Comparison of ENCODE assay signal across 20 mouse cellular contexts in the genomic region with DNA sequence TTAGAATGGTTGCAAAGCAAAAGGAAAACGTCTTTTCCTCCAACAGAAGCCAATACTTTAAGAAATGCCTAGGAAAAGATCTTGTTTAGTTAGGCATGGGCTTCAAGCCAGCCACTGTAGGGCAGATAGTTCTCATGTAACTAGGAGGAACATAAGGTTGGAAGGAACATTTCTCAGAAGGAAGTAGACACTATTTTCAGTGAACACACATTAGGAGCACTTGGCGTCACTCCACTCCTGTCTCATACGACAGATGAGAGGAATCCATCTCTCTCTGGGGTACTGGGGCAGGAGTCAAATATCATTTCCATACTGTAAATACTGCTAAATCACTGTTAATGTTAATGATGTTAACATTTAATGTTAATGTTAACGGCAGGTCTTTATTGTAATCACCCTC.
DNase-seq lines count a peak whose midpoint lies in the region; ATAC-seq lines count a peak whose summit lies in the region.
"Had no signal": no experiment of that assay in that cellular context is flagged by ENCODE, and none has a peak within 500 bp of the region (broad histone marks: within the 10 kb centered on the region; RNA-seq: fewer than 3 reads in every experiment).

No protein-coding gene starts in this region.

- H3K4me3 ChIP-seq in forebrain, embryonic 16.5 days (replicated peaks; ENCODE audit: low read length): no peak overlapping the region
- no peak overlapping the region for H3K4me3 ChIP-seq in forebrain, embryonic 12.5 days (replicated peaks)
- H3K4me3 ChIP-seq: heart, embryonic 15.5 days; hindbrain, embryonic 13.5 days; limb, embryonic 12.5 days; liver, embryonic 12.5 days; midbrain, embryonic 13.5 days; neural tube, embryonic 12.5 days had no signal

- 54% methylated on average over 4 of the region's 4 CpGs for WGBS in forebrain, embryonic 16.5 days
- WGBS in forebrain, embryonic 12.5 days: 86% methylated on average over 4 of the region's 4 CpGs

- no peaks in the 10 kb centered on the region for H3K4me1 ChIP-seq in forebrain, embryonic 16.5 days (replicated peaks; ENCODE audit: control insufficient read depth, insufficient read depth, low read length)
- 0 out of 2 replicates have a peak, but pooled peaks cover 5% of the 10 kb centered on the region for H3K4me1 ChIP-seq in forebrain, embryonic 12.5 days
- H3K4me1 ChIP-seq: heart, embryonic 15.5 days; limb, embryonic 12.5 days; liver, embryonic 12.5 days; neural tube, embryonic 12.5 days had no signal

- H3K36me3 ChIP-seq in forebrain, embryonic 16.5 days (ENCODE audit: control insufficient read depth, insufficient read depth): no peaks in the 10 kb centered on the region
- no peaks in the 10 kb centered on the region for H3K36me3 ChIP-seq in forebrain, embryonic 12.5 days (replicated peaks)
- H3K36me3 ChIP-seq: heart, embryonic 15.5 days; hindbrain, embryonic 13.5 days; limb, embryonic 12.5 days; liver, embryonic 12.5 days; midbrain, embryonic 13.5 days; neural tube, embryonic 12.5 days had no signal

- H3K27ac ChIP-seq in forebrain, embryonic 16.5 days (ENCODE audit: low read length): peak overlapping the region; percentile 75; the same call in 1 of the 2 replicates
- no peak overlapping the region for H3K27ac ChIP-seq in forebrain, embryonic 12.5 days
- H3K27ac ChIP-seq: heart, embryonic 15.5 days; hindbrain, embryonic 13.5 days; kidney, postnatal 0 days; limb, embryonic 12.5 days; liver, embryonic 12.5 days; midbrain, embryonic 13.5 days; neural tube, embryonic 12.5 days; stomach, postnatal 0 days had no signal

- no peak overlapping the region for H3K9ac ChIP-seq in forebrain, embryonic 16.5 days (replicated peaks; ENCODE audit: low read depth, low read length)
- H3K9ac ChIP-seq in forebrain, embryonic 12.5 days: no peak overlapping the region
- H3K9ac ChIP-seq: heart, embryonic 15.5 days; hindbrain, embryonic 13.5 days; limb, embryonic 12.5 days; liver, embryonic 12.5 days; midbrain, embryonic 13.5 days; neural tube, embryonic 12.5 days had no signal

- peak; percentile 23 to 30 for DNase-seq in left cerebral cortex, postnatal 14 days (ENCODE audit: low spot score in 2 of 2)
- no peak for DNase-seq in left cerebral cortex, postnatal 4 days
- peak; percentile 61 to 70 for DNase-seq in right cerebral cortex, postnatal 10 days (ENCODE audit: low spot score in 2 of 2)
- no peak for DNase-seq in right cerebral cortex, postnatal 36 days (ENCODE audit: low spot score in 2 of 2)
- DNase-seq in kidney, adult 8-10 months: no peak
- DNase-seq: adrenal gland, adult 8-10 months; cerebellum, adult 9-10 months; heart, postnatal 36 days; kidney, adult 11 months; lung, adult 18-20 months had no signal

- no peaks in the 10 kb centered on the region for H3K27me3 ChIP-seq in forebrain, embryonic 16.5 days (replicated peaks; ENCODE audit: control insufficient read depth, insufficient read depth, low read length)
- H3K27me3 ChIP-seq in forebrain, embryonic 12.5 days: no peaks in the 10 kb centered on the region
- H3K27me3 ChIP-seq: heart, embryonic 15.5 days; hindbrain, embryonic 13.5 days; limb, embryonic 12.5 days; liver, embryonic 12.5 days; midbrain, embryonic 13.5 days; neural tube, embryonic 12.5 days had no signal

- ATAC-seq in forebrain, embryonic 16.5 days: peak; percentile 73
- no peak for ATAC-seq in forebrain, embryonic 12.5 days (ENCODE audit: low FRiP score)
- ATAC-seq: liver, embryonic 12.5 days; midbrain, embryonic 13.5 days had no signal

- no peaks in the 10 kb centered on the region for H3K9me3 ChIP-seq in forebrain, embryonic 16.5 days (ENCODE audit: control insufficient read depth, low read length)
- H3K9me3 ChIP-seq in forebrain, embryonic 12.5 days: no peaks in the 10 kb centered on the region
- H3K9me3 ChIP-seq: heart, embryonic 15.5 days; hindbrain, embryonic 13.5 days; limb, embryonic 12.5 days; liver, embryonic 12.5 days; midbrain, embryonic 13.5 days; neural tube, embryonic 12.5 days had no signal

- H3K4me2 ChIP-seq in forebrain, embryonic 16.5 days (ENCODE audit: low read length): no peak overlapping the region
- no peak overlapping the region for H3K4me2 ChIP-seq in forebrain, embryonic 12.5 days
- H3K4me2 ChIP-seq: heart, embryonic 15.5 days; hindbrain, embryonic 13.5 days; limb, embryonic 12.5 days; liver, embryonic 12.5 days; midbrain, embryonic 13.5 days; neural tube, embryonic 12.5 days had no signal

- intact Hi-C loops in left cerebral cortex, postnatal 14 days (cut with DNase I): no loop called here
- intact Hi-C loops in left cerebral cortex, postnatal 4 days (cut with DNase I): no loop called here

Comparison
In these comparisons a context has a peak if more than half of its experiments do, and no peak if none do; other contexts are left out.
1. DNase-seq: peak in left cerebral cortex, postnatal 14 days (2 of 2) and right cerebral cortex, postnatal 10 days (2 of 2); none in left cerebral cortex, postnatal 4 days (single experiment), right cerebral cortex, postnatal 36 days (0 of 2) and kidney, adult 8-10 months (0 of 2).